Mouse (Mus musculus) thymus, postnatal 36 days (tissue): Measurements from ENCODE around the gene Cfp.
A peak's percentile ranks its signal among the peaks of the same experiment; 100 is the strongest.

Experiments
- DNase-seq, 2 experiments: peaks; one replicate each; pipeline ENCODE4 v3.0.0; 2022; ENCODE audit warnings: mixed read lengths in 2 of 2

The Cfp gene

DNA sequence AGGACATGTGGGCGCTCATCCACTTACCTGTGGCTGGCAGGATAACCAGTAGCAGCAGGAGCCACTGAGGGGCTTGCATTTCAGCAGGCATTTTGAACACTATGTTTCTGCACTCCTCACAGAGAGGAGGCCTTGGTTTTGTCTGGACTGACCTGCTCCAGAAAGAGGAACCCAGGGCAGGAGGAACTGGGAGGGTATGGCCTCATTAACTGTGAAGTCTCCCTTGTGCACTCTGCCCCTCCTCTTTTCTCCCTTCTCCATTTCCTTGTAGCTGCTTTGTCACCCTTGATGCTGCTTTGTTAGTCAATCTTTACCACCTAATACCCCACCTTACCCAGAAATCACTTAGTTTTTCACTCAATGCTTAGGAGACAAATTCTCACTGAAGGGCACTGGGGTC lies at the start of gene Cfp:
TSS of gene Cfp (minus strand) at position 192 of the 400 bp plus-strand sequence.
- DNase-seq: no peak

- no peak for DNase-seq
Measured at GRCm38 (mm10) chrX:20980901-20981300, 49.5 kb upstream of the Cfp start.

GRCm38 (mm10) chrX:20961477-20962378 lies 30.4 kb upstream of the Cfp start, which contains the start of gene Uxt:
Uxt (minus strand) TSS chrX:20962017.
- DNase-seq: peak; percentile 81 to 86

DNA sequence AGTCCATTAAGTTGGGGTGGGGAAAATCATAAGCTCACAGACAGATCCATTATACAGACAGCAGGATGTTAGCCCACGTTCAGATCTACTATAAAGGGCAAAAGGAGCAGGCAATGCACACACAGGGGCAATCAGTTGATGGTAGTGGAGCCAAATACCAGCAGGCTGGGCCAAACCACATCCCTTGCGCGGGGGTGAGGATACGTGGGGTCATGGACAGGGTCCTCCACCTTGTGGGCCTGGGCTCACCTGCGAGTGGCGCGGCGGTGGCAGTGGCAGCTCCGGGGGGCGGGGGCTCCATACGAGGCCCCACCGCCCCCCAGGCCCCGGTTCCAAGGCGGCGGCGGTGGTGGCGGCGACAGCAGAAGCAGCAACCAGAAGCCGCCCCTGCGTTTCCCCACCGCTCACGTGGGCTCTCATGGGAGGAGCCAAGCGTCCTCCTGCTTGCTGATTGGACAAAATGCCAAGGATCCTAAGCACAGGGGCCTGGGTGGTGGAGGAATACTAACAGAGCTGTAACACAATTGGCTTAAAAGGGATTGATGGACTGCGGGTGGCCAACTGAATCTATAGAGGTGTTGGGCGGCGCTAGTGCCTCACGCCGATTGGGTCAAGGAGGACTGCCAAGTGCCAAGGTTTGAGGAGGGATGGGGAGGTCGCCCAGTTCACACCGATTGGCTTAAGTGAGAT lies 19.0 kb upstream of the Cfp start, which contains the start of gene Elk1:
TSS of gene Elk1 (minus strand) at position 418 of the 690 bp plus-strand sequence.
- peak; percentile 74 to 83 for DNase-seq

GRCm38 (mm10) chrX:20946055-20946454 lies 14.7 kb upstream of the Cfp start:
- DNase-seq: peak; percentile 17 to 28

GRCm38 (mm10) chrX:20931963-20932362 lies 608 bp upstream of the Cfp start:
- no peak for DNase-seq

- DNase-seq: no peak
Measured at GRCm38 (mm10) chrX:20929859-20930258, 1.5 kb downstream of the Cfp start.

GRCm38 (mm10) chrX:20924976-20925375 lies 6.4 kb downstream of the Cfp start:
- DNase-seq: no peak

DNA sequence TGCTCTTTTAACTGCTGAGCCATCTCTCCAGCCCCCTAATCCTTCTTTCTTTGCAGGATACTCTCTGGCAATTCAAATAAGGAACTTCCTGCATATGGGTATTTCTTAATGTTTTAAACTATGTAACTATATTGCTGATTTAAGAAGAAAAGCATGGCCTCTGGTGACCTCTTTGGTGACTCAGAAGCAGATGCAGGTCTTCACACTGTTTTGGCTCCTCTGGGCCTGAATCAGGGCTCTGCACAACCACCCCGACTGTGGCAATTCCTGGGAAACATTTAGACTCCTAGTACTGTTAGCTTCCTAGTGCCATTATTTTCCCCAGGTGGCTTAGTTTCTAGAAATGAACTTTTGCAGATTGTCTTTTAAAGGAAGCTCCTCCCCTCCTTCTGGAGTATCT lies 7.8 kb downstream of the Cfp start:
- no peak for DNase-seq

DNA sequence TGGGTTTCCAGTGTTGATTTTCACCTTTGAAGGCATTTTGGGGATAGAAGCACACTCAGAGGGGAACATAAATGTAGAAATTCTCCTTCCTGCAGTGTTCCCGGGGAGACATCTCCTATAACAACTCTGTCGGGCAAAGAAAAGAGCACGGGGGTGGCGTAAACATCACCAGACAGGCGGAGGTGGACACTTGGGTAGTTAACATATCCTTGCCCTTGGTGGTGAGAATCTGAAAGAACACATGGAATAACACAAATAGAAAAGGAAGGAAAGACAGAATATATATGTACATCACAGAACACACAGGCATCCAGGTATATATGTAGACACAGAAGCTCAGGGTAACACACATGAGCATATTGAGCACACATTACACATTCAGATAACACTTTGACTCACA lies 10.0 kb downstream of the Cfp start:
- no peak for DNase-seq

GRCm38 (mm10) chrX:20920844-20921364 lies 10.5 kb downstream of the Cfp start, which contains the start of gene Syn1:
Syn1 (minus strand) TSS chrX:20921004.
- peak; percentile 61 to 76 for DNase-seq

DNA sequence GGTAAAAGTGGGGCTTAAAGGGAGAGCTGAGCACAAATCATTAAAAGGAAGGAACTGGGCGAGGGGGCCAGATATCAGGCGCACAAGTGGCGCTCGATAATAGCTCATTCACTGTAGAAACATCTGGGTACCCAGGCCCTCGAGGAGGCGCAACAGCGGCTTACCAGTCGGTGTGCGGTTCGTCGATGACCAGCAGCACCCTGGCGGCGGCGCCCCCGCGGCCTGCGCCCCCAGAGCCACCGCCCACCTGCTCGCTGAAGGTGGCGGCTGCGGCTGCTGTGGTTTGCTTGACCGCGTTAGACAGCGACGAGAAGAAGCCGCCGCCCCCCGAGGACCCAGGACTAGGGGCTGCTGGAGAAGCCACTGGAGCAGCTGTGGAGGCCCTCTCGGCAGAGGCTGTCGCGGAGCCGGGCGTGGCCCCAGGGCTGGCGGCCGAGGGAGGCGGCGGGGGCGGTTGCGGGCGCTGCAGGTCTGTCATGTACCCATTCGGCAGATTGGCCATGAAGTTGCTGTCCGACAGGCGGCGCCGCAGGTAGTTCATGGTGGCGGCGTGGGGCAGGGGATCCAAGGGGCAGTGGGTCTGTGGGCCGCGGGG lies 11.0 kb downstream of the Cfp start:
- no peak for DNase-seq

GRCm38 (mm10) chrX:20915075-20915474 lies 16.3 kb downstream of the Cfp start:
- no peak for DNase-seq

GRCm38 (mm10) chrX:20913726-20914125 lies 17.6 kb downstream of the Cfp start:
- no peak for DNase-seq

DNA sequence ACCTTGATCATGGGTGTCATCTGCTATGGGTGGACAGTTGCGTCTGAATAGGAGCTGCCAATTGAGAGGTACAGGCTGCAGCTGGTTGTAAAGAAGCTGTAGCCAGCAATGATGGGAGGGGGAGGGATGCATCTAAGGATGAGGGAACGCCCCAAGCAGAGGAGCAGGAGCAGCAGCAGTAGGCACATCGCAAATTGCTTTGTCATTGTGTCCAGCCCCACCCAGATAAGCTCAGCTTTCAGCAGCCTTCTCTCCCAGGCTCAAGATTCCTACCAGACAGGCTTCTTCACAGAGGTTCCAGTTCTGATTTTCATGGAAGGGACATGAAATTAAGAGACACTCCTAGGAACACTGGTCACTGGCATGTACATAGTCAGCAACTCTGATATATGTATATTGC lies 21.3 kb downstream of the Cfp start:
- no peak for DNase-seq
